Mouse (Mus musculus): ENCODE measurements around the gene Tmcc2. TPM values are rescaled to one million over a fixed set of nuclear protein-coding genes. Genes with fewer than 3 reads are reported as not detected.
A peak's percentile ranks its signal among the peaks of the same experiment; 100 is the strongest.
"Not testable (repeated sequence)": the region's sequence is repeated elsewhere in the genome, so short reads cannot be mapped to it uniquely, and the experiment has no call there.

Gene Tmcc2
- polyA plus RNA-seq, 2 experiments: 9.1 to 18.0 TPM

- Histone ChIP-seq H3K4me3 (replicated peaks; ENCODE audit: low read length) (no peak overlapping the region), H3K36me3 (ENCODE audit: control insufficient read depth, insufficient read depth, low read length) (no peaks in the 10 kb centered on the region), H3K9me3 (ENCODE audit: control insufficient read depth, low read length) (no peaks in the 10 kb centered on the region), H3K27me3 (ENCODE audit: control insufficient read depth, insufficient read depth, low read length) (no peaks in the 10 kb centered on the region), H3K4me2 (replicated peaks; ENCODE audit: low read depth, low read length, severe bottlenecking) (no peak overlapping the region), H3K9ac (ENCODE audit: low read depth, low read length, severe bottlenecking) (no peak overlapping the region), H3K27ac (replicated peaks; ENCODE audit: low read depth, low read length) (no peak overlapping the region), H3K4me1 (ENCODE audit: control insufficient read depth, insufficient read depth, low read length) (no peaks in the 10 kb centered on the region)
- DNase-seq (ENCODE audit: low spot score) (no peak), ATAC-seq (ENCODE audit: low FRiP score, low read depth) (no peak)
- WGBS: 96% methylated on average over 4 of the region's 4 CpGs
- TF ChIP-seq POLR2A (IDR thresholded peaks at IDR 0.05; ENCODE audit: borderline replicate concordance, extremely low read depth, insufficient read depth, insufficient read length): no peak
Observed at GRCm38 (mm10) chr1:132351058-132351457, 40.0 kb downstream of the Tmcc2 start.

DNA sequence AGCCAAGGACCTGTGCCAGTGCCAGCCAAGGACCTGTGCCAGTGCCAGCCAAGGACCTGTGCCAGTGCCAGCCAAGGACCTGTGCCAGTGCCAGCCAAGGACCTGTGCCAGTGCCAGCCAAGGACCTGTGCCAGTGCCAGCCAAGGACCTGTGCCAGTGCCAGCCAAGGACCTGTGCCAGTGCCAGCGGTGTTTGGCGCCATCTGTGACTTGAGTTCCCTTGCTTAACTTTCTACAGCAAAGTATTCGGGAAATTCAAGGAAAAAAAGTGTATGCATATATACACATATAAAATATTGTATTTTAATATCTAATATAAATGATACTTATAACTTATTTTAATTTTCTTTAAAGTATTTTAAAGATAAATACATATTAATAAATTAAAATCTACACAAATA, 41.5 kb downstream of the Tmcc2 start:
- H3K9ac ChIP-seq (ENCODE audit: low read depth, low read length, severe bottlenecking); H3K4me3 ChIP-seq (replicated peaks; ENCODE audit: low read length); H3K4me2 ChIP-seq (replicated peaks; ENCODE audit: low read depth, low read length, severe bottlenecking); ATAC-seq (ENCODE audit: low FRiP score, low read depth); H3K9me3 ChIP-seq (ENCODE audit: control insufficient read depth, low read length); DNase-seq (ENCODE audit: low spot score); H3K36me3 ChIP-seq (ENCODE audit: control insufficient read depth, insufficient read depth, low read length); H3K4me1 ChIP-seq (ENCODE audit: control insufficient read depth, insufficient read depth, low read length); H3K27ac ChIP-seq (replicated peaks; ENCODE audit: low read depth, low read length); H3K27me3 ChIP-seq (ENCODE audit: control insufficient read depth, insufficient read depth, low read length): not testable (repeated sequence)
- 87% methylated on average over 3 of the region's 3 CpGs for WGBS

DNA sequence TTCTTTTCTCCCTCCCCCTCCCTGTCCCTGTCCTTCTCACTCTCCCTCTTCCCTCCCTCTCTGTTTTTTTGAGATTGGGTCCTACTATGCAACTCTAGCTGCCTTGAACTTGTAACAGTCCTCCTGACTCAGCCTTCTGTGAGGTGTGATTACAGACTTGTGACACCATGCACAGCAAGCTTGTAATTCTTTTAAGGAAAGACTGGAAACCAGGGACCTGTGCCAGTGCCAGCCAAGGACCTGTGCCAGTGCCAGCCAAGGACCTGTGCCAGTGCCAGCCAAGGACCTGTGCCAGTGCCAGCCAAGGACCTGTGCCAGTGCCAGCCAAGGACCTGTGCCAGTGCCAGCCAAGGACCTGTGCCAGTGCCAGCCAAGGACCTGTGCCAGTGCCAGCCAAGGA, 42.0 kb downstream of the Tmcc2 start:
- not testable (repeated sequence) for DNase-seq (ENCODE audit: low spot score); H3K9me3 ChIP-seq (ENCODE audit: control insufficient read depth, low read length); H3K27me3 ChIP-seq (ENCODE audit: control insufficient read depth, insufficient read depth, low read length); H3K9ac ChIP-seq (ENCODE audit: low read depth, low read length, severe bottlenecking); H3K36me3 ChIP-seq (ENCODE audit: control insufficient read depth, insufficient read depth, low read length); H3K4me3 ChIP-seq (replicated peaks; ENCODE audit: low read length); H3K27ac ChIP-seq (replicated peaks; ENCODE audit: low read depth, low read length); ATAC-seq (ENCODE audit: low FRiP score, low read depth); H3K4me2 ChIP-seq (replicated peaks; ENCODE audit: low read depth, low read length, severe bottlenecking); H3K4me1 ChIP-seq (ENCODE audit: control insufficient read depth, insufficient read depth, low read length)

DNA sequence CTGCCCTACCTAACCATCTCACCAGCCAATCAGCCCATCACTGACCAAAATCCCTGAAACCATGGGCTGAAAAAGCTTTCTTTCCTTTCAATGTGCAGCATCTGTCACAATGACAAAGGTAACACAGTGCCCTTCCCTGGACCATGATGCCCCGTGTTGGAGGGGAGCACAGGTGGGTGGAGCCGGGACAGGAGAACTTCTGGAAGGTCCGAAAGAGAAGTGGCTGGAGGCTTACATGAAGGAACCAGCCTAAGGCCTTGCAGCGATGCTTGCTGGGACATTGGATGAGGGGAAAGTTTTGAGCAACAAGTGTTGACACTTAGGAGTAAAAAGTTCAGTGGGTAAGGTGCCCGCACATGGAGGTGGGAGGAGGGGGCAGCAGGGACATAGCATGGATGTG, 42.7 kb downstream of the Tmcc2 start:
- Histone ChIP-seq H3K27me3 (ENCODE audit: control insufficient read depth, insufficient read depth, low read length) (no peaks in the 10 kb centered on the region), H3K9me3 (ENCODE audit: control insufficient read depth, low read length) (no peaks in the 10 kb centered on the region), H3K36me3 (ENCODE audit: control insufficient read depth, insufficient read depth, low read length) (no peaks in the 10 kb centered on the region), H3K9ac (ENCODE audit: low read depth, low read length, severe bottlenecking) (no peak overlapping the region), H3K4me3 (replicated peaks; ENCODE audit: low read length) (no peak overlapping the region), H3K27ac (replicated peaks; ENCODE audit: low read depth, low read length) (no peak overlapping the region), H3K4me2 (replicated peaks; ENCODE audit: low read depth, low read length, severe bottlenecking) (no peak overlapping the region), H3K4me1 (ENCODE audit: control insufficient read depth, insufficient read depth, low read length) (no peaks in the 10 kb centered on the region)
- DNase-seq (ENCODE audit: low spot score): no peak
- WGBS: 80% methylated on average over 5 of the region's 5 CpGs
- no peak for ATAC-seq (ENCODE audit: low FRiP score, low read depth)
- TF ChIP-seq POLR2A (IDR thresholded peaks at IDR 0.05; ENCODE audit: borderline replicate concordance, extremely low read depth, insufficient read depth, insufficient read length): no peak

DNA sequence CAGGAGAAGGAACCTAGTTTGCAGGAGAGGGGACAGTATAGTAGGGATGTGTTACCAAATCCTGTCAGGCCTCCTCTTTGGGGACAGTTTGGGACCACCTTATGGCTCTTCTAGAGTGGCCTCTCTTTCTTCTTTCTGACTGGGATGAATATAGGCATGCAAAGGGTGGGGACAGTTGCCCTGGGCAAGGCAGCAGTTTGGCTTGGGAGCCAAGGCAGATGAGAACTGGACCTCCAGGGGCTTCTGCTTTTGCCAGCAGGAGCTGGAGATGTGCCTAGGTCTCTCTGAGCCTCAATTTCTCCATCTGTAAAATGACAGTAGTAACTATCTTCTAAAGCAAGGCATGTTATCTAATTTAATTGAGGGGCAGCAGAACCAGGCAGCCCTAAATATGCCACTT, 44.1 kb downstream of the Tmcc2 start:
- Histone ChIP-seq H3K27ac (replicated peaks; ENCODE audit: low read depth, low read length) (no peak overlapping the region), H3K4me1 (ENCODE audit: control insufficient read depth, insufficient read depth, low read length) (no peaks in the 10 kb centered on the region), H3K4me3 (replicated peaks; ENCODE audit: low read length) (no peak overlapping the region), H3K9ac (ENCODE audit: low read depth, low read length, severe bottlenecking) (no peak overlapping the region), H3K4me2 (replicated peaks; ENCODE audit: low read depth, low read length, severe bottlenecking) (no peak overlapping the region), H3K27me3 (ENCODE audit: control insufficient read depth, insufficient read depth, low read length) (no peaks in the 10 kb centered on the region), H3K9me3 (ENCODE audit: control insufficient read depth, low read length) (no peaks in the 10 kb centered on the region), H3K36me3 (ENCODE audit: control insufficient read depth, insufficient read depth, low read length) (no peaks in the 10 kb centered on the region)
- DNase-seq (ENCODE audit: low spot score) (no peak), ATAC-seq (ENCODE audit: low FRiP score, low read depth) (no peak)
- no peak for TF ChIP-seq POLR2A (IDR thresholded peaks at IDR 0.05; ENCODE audit: borderline replicate concordance, extremely low read depth, insufficient read depth, insufficient read length)

- H3K9me3 ChIP-seq (ENCODE audit: control insufficient read depth, low read length): no peaks in the 10 kb centered on the region
- ATAC-seq (ENCODE audit: low FRiP score, low read depth) (0 out of 2 replicates have a peak, but pooled peaks have one; percentile 30), DNase-seq (ENCODE audit: low spot score) (no peak)
- 72% methylated on average over 11 of the region's 12 CpGs for WGBS
- H3K4me3 ChIP-seq (replicated peaks; ENCODE audit: low read length): no peak overlapping the region
- no peak for TF ChIP-seq POLR2A (IDR thresholded peaks at IDR 0.05; ENCODE audit: borderline replicate concordance, extremely low read depth, insufficient read depth, insufficient read length)
- H3K27ac ChIP-seq (replicated peaks; ENCODE audit: low read depth, low read length): no peak overlapping the region
- H3K27me3 ChIP-seq (ENCODE audit: control insufficient read depth, insufficient read depth, low read length): no peaks in the 10 kb centered on the region
- no peaks in the 10 kb centered on the region for H3K36me3 ChIP-seq (ENCODE audit: control insufficient read depth, insufficient read depth, low read length)
- no peak overlapping the region for H3K9ac ChIP-seq (ENCODE audit: low read depth, low read length, severe bottlenecking)
- no peak overlapping the region for H3K4me2 ChIP-seq (replicated peaks; ENCODE audit: low read depth, low read length, severe bottlenecking)
- no peaks in the 10 kb centered on the region for H3K4me1 ChIP-seq (ENCODE audit: control insufficient read depth, insufficient read depth, low read length)
Observed at GRCm38 (mm10) chr1:132346134-132346851, 44.8 kb downstream of the Tmcc2 start.

Measured in limb, embryonic 14.5 days (tissue).